Mouse (Mus musculus) ES-CJ7 (cell line): Measurements from ENCODE around the gene Fxyd7.

Source experiments
- DNase-seq: peaks from one replicate; pipeline ENCODE4 v3.0.0; 2011; ENCODE audit warnings: low read depth, low spot score

Fxyd7 gene

DNA sequence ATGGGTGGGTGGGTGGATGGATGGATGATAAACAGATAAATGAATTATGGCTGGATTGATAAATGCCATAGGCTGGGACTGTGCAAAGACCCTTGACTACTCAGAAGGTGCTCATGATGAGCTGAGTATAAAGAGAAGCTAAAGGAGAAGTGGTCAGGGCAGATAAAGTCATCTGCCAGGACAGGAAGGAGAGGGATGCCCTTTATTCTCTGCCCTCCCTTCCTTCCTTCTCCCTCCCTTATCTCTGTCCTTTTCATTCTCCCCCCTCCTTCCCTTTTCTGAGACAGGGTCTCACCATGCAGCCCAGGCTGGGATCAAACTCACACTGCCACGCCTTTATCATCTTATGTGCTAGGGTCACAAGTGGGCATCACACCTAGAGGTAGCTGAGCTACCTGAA, 43.5 kb downstream of the Fxyd7 start:
- no peak for DNase-seq

DNA sequence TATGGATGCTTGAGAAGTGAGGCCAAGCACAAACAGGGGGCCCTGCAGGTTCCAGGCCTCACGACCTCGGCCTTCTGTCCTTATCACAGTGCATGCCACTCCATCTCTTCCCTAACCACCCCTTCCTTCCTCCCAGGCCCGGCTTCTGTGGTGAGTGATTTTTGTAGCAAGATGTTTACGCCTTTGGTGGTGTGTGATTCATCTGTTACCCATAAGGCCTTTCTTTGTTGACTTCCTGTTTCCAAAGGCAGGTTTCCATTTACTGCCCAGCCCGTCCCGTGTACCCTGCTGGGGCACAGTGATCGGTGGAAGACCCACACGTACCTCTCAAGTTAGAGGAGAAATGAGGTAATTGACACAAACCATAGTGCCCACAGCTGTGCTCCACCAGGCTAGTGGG, 48.6 kb downstream of the Fxyd7 start:
- no peak for DNase-seq

DNA sequence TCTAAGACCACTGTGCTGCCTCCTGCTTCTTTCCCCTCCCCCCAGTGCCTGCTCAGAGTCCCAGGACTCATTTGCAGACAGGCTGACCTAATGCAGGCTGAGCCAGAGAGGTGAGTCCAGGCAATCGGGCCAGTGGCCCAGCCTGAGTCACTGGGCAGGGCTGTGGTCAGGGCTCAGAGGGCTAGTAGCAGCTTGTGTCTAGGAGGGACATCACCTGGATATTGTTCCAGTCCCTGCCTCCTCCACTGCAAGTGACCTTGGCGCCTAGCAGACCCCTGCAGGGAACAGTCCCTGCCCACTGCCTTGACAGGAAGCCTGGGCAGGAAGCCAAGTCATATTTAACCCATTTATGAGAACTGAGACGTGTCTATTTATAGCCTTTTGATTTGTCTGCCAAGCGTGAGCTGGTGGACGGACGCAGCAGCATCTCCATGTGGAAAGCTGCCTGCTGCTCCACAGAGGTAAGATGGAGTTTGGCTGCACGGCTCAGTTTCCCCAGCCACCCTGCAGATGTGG, 50.7 kb downstream of the Fxyd7 start:
- DNase-seq: no peak

GRCm38 (mm10) chr7:30996491-30996890, 54.8 kb downstream of the Fxyd7 start:
- peak; percentile 45 for DNase-seq

- no peak for DNase-seq
Observed at GRCm38 (mm10) chr7:30993986-30994385, 57.3 kb downstream of the Fxyd7 start.
